Mouse (Mus musculus) adrenal gland (tissue): ENCODE results near the gene Cyp2d34.

Experiments used
- intact Hi-C: fragments of 180-260 bp; cut with DNase I; formaldehyde crosslinking; loops from one replicate; pipeline ENCODE4 v1.15.1; 2025
- long read RNA-seq, 2 experiments: library from polyadenylated mRNA; unstranded; transcript quantifications; one replicate each; pipeline ENCODE4 v2.0.0; 2020; ENCODE audit warnings: borderline replicate concordance in 1 of 2; ENCODE audit not compliant: insufficient replicate concordance in 1 of 2
- microRNA-seq, 2 experiments: library from miRNA; unstranded; fragments of <30 nt; microRNA quantifications; one replicate each; pipeline ENCODE4; 2019

Cyp2d34 gene
- long read RNA-seq, experiment 1: 0 reads
- long read RNA-seq, experiment 2: 0 reads

- intact Hi-C loops: no loop called here
These were observed at the start of gene Cyp2d34 for GRCm38 (mm10) chr15:82620531-82621202. Cyp2d34 (minus strand) TSS chr15:82620946.

GRCm38 (mm10) chr15:82656346-82656745 lies 35.6 kb upstream of the Cyp2d34 start:
- intact Hi-C loops: no loop called here

GRCm38 (mm10) chr15:82644371-82644770 lies 23.6 kb upstream of the Cyp2d34 start:
- intact Hi-C loops: no loop called here

GRCm38 (mm10) chr15:82643771-82644170 lies 23.0 kb upstream of the Cyp2d34 start:
- intact Hi-C loops: no loop called here

- intact Hi-C loops: no loop called here
These were observed 22.0 kb upstream of the Cyp2d34 start for GRCm38 (mm10) chr15:82642771-82643170.

- intact Hi-C loops: no loop called here
These were observed 21.2 kb upstream of the Cyp2d34 start for GRCm38 (mm10) chr15:82641921-82642320.

- intact Hi-C loops: no loop called here
These were observed 20.6 kb upstream of the Cyp2d34 start for GRCm38 (mm10) chr15:82641390-82641789.

- intact Hi-C loops: no loop called here
These were observed 19.5 kb upstream of the Cyp2d34 start for GRCm38 (mm10) chr15:82640201-82640600.

GRCm38 (mm10) chr15:82637130-82638075 lies 16.7 kb upstream of the Cyp2d34 start:
- intact Hi-C loops: no loop called here

GRCm38 (mm10) chr15:82634976-82635375 lies 14.2 kb upstream of the Cyp2d34 start:
- intact Hi-C loops: no loop called here

GRCm38 (mm10) chr15:82621993-82622392 lies 1.2 kb upstream of the Cyp2d34 start:
- intact Hi-C loops: no loop called here

- intact Hi-C loops: no loop called here
These were observed 2.3 kb downstream of the Cyp2d34 start for GRCm38 (mm10) chr15:82618362-82619020.

GRCm38 (mm10) chr15:82582621-82583020 lies 38.1 kb downstream of the Cyp2d34 start:
- intact Hi-C loops: no loop called here

GRCm38 (mm10) chr15:82579071-82579470 lies 41.7 kb downstream of the Cyp2d34 start:
- intact Hi-C loops: no loop called here

GRCm38 (mm10) chr15:82572856-82573255 lies 47.9 kb downstream of the Cyp2d34 start:
- intact Hi-C loops: no loop called here

Small RNAs within 50 kb of the gene (microRNA-seq; reads per million reads assigned to microRNA genes)
- gene Gm27463: 0 reads per million in 2 experiments
- gene Gm27742: 0 reads per million in 2 experiments
